Mouse (Mus musculus) midbrain, embryonic 12.5 days (tissue): ENCODE data around the gene Pdk3. TPM values are rescaled to one million over a fixed set of nuclear protein-coding genes. Genes with fewer than 3 reads are reported as not detected.

ENCODE experiments used
- ATAC-seq: fragments of 200-750 bp; cut with Nextera tagmentation; 2 replicates; pipeline ENCODE4 v1.8.0; 2017; ENCODE audit warnings: low read depth, moderate TSS enrichment, moderate library complexity; ENCODE audit not compliant: low FRiP score
- H3K27ac ChIP-seq: fragments of 300-500 bp; sonication (generic); replicated peaks from 2 replicates; pipeline ENCODE4 v1.5.1; 2016; ENCODE audit warnings: mild to moderate bottlenecking
- H3K27me3 ChIP-seq: fragments of 300-500 bp; sonication (generic); 2 replicates; pipeline ENCODE4 v1.6.1; 2016; ENCODE audit warnings: mild to moderate bottlenecking
- H3K36me3 ChIP-seq: fragments of 300-500 bp; sonication (generic); 2 replicates; pipeline ENCODE4 v1.6.1; 2016
- H3K4me1 ChIP-seq: fragments of 300-500 bp; sonication (generic); 2 replicates; pipeline ENCODE4 v1.6.1; 2016
- H3K4me2 ChIP-seq: fragments of 300-500 bp; sonication (generic); replicated peaks from 2 replicates; pipeline ENCODE4 v1.6.1; 2016; ENCODE audit warnings: mild to moderate bottlenecking, moderate library complexity
- H3K4me3 ChIP-seq: fragments of 300-500 bp; sonication (generic); 2 replicates; pipeline ENCODE4 v1.5.1; 2016; ENCODE audit warnings: mild to moderate bottlenecking
- H3K9ac ChIP-seq: fragments of 300-500 bp; sonication (generic); replicated peaks from 2 replicates; pipeline ENCODE4 v1.6.1; 2016; ENCODE audit warnings: mild to moderate bottlenecking, moderate library complexity
- H3K9me3 ChIP-seq: fragments of 300-500 bp; sonication (generic); 2 replicates; pipeline ENCODE4 v1.6.1; 2016; ENCODE audit warnings: mild to moderate bottlenecking
- WGBS: fragments of 180-500 bp; shearing (Covaris S2); methylation state at CpG from one replicate; pipeline ENCODE4 v1.1.7; 2016; 5-methylcytosine and 5-hydroxymethylcytosine counted together
- polyA plus RNA-seq: library from polyadenylated mRNA; unstranded; fragments of >200 nt; fragmentation: Nextera tagmentation; extraction: Ambion mirVana; gene quantifications from 2 replicates; pipeline ENCODE4 v1.2.1, GENCODE M21; 2016

The Pdk3 gene
- polyA plus RNA-seq, 1 experiment from 2014 or later = 48.2 TPM

- Histone ChIP-seq H3K9ac (no peak overlapping the region), H3K36me3 (no peaks in the 10 kb centered on the region), H3K27me3 (no peaks in the 10 kb centered on the region), H3K4me3 (no peak overlapping the region), H3K4me2 (no peak overlapping the region), H3K9me3 (no peaks in the 10 kb centered on the region), H3K27ac (no peak overlapping the region), H3K4me1 (no peaks in the 10 kb centered on the region; the same call in 1 of the 2 replicates)
- 88% methylated on average over 3 of the region's 3 CpGs for WGBS
- no peak for ATAC-seq
Observed at GRCm38 (mm10) chrX:93760770-93761169, 71.2 kb downstream of the Pdk3 start.

GRCm38 (mm10) chrX:93756867-93757455 lies 75.0 kb downstream of the Pdk3 start:
- no peaks in the 10 kb centered on the region for H3K36me3 ChIP-seq
- H3K4me2 ChIP-seq = no peak overlapping the region
- H3K4me3 ChIP-seq = no peak overlapping the region
- 70% methylated on average over 7 of the region's 7 CpGs for WGBS
- no peak overlapping the region for H3K27ac ChIP-seq
- no peak for ATAC-seq
- no peaks in the 10 kb centered on the region; the same call in 1 of the 2 replicates for H3K4me1 ChIP-seq
- no peaks in the 10 kb centered on the region for H3K27me3 ChIP-seq
- no peak overlapping the region for H3K9ac ChIP-seq
- H3K9me3 ChIP-seq = no peaks in the 10 kb centered on the region

- no peak overlapping the region for H3K4me2 ChIP-seq
- H3K27ac ChIP-seq = no peak overlapping the region
- H3K27me3 ChIP-seq = no peaks in the 10 kb centered on the region
- H3K4me3 ChIP-seq = no peak overlapping the region
- no peak for ATAC-seq
- no peaks in the 10 kb centered on the region for H3K9me3 ChIP-seq
- H3K36me3 ChIP-seq = no peaks in the 10 kb centered on the region
- H3K9ac ChIP-seq = no peak overlapping the region
- 80% methylated on average over 11 of the region's 11 CpGs for WGBS
- no peaks in the 10 kb centered on the region; the same call in 1 of the 2 replicates for H3K4me1 ChIP-seq
Observed at GRCm38 (mm10) chrX:93755210-93755842, 76.7 kb downstream of the Pdk3 start.

DNA sequence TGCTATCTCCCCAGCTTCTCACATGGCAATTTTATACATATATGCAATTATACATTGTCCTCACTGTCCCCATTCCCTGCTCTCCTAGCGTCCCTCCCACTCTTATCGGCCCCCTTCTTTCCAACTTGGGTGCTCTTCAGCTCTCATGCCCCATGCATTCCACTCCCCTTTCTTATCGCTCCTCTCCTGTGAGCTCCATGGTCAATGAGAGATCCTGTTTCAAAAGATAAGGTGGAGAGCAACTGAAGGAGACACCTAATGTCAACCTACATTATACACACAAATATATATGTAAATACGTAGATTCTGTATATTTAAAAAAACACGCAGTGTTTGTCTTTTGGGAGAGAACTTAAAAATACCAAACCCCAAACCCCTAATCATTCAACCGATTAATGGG lies 81.4 kb downstream of the Pdk3 start:
- Histone ChIP-seq H3K27ac (no peak overlapping the region), H3K27me3 (no peaks in the 10 kb centered on the region), H3K9me3 (no peaks in the 10 kb centered on the region), H3K4me3 (no peak overlapping the region), H3K4me1 (no peaks in the 10 kb centered on the region), H3K36me3 (0 out of 2 replicates have a peak, but pooled peaks cover 3% of the 10 kb centered on the region), H3K4me2 (no peak overlapping the region), H3K9ac (no peak overlapping the region)
- WGBS = 88% methylated on average over 6 of the region's 6 CpGs
- no peak for ATAC-seq

DNA sequence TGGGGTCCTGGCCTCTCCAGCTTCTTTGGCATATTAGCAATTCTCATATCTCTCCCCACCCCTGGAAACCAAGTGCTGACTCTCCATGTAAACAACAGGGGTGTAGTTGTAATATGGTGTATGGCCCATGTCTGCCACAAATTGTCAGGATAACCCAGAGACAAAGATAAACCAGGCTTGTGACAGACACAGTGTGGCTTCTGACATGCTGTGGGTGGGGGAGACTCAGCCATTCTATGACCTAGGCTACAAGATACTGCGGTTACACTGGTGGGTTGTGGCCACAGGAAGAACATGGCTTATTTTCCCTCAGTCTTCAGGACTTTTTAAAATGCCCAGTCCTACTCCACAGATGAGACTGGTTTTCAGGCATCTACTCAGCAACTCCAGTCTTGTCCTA lies 82.8 kb downstream of the Pdk3 start:
- Histone ChIP-seq H3K36me3 (0 out of 2 replicates have a peak, but pooled peaks cover 3% of the 10 kb centered on the region), H3K9me3 (no peaks in the 10 kb centered on the region), H3K4me1 (no peaks in the 10 kb centered on the region), H3K27me3 (no peaks in the 10 kb centered on the region), H3K27ac (no peak overlapping the region), H3K9ac (no peak overlapping the region), H3K4me3 (no peak overlapping the region), H3K4me2 (no peak overlapping the region)
- 92% methylated on average over 1 of the region's 1 CpGs for WGBS
- ATAC-seq = no peak

DNA sequence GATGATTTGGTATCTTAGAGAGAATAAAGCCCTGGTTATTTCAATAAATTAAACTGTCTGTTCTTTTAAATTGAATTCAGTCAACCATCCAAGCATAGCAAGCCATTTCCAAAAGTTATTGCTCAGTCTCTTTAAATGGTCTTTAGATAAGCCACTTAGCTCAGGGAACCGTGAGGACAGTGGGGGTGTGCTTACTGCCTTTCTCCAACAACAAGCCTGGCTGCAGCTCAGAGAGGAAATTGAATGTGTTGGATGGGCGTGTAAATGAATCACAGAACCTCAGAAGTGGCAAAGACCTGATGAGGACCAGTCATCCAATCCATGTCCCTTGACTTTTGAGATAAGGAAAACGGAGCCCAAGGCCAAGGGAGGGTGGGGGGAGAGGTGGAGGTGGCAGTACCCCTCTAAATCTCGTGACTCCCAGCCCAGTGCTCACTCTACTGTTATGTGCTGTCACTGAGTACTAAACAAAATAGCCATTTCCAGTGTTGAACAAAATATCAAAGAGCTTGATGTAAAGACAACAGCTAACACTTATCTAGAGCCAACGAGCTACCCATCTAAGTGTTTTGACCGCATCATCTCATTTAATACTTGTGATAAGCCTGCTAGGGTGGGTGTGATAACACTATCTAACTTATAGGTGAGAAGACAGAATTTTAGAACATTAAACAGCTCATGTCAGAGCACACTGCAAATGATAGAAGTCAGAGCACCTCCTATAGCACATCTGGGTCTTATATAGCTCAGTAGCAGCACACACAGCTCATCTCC lies 98.8 kb downstream of the Pdk3 start:
- H3K27ac ChIP-seq = no peak overlapping the region
- no peak overlapping the region for H3K4me2 ChIP-seq
- no peaks in the 10 kb centered on the region for H3K4me1 ChIP-seq
- H3K36me3 ChIP-seq = 0 out of 2 replicates have a peak, but pooled peaks cover 2% of the 10 kb centered on the region
- ATAC-seq = no peak
- H3K4me3 ChIP-seq = no peak overlapping the region
- H3K9me3 ChIP-seq = no peaks in the 10 kb centered on the region
- WGBS = 53% methylated on average over 6 of the region's 6 CpGs
- no peak overlapping the region for H3K9ac ChIP-seq
- no peaks in the 10 kb centered on the region for H3K27me3 ChIP-seq

- Histone ChIP-seq H3K27me3 (no peaks in the 10 kb centered on the region), H3K9ac (no peak overlapping the region), H3K4me2 (no peak overlapping the region), H3K4me1 (no peaks in the 10 kb centered on the region), H3K27ac (no peak overlapping the region), H3K9me3 (no peaks in the 10 kb centered on the region), H3K36me3 (0 out of 2 replicates have a peak, but pooled peaks cover 2% of the 10 kb centered on the region), H3K4me3 (no peak overlapping the region)
- no peak for ATAC-seq
Observed at GRCm38 (mm10) chrX:93732407-93732806, 99.6 kb downstream of the Pdk3 start.

DNA sequence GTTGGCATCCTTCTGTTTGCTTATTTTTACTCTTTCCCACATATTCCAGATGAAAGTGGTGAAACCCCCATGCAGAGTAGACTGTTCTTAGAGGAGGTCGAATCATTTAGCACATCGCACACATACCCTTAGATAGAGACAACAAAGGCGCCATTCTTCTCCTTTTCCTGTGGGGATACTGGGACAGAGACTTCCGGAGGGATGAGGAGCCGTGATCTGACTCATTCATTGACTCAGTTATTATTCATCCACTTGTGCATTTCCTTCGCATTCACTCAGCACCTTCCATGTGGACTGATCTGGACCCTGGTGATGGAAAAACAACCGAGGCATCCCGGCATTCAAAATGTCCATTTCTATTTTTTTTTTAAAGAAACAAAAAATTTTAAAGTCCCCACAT lies 101.1 kb downstream of the Pdk3 start:
- Histone ChIP-seq H3K4me2 (no peak overlapping the region), H3K36me3 (0 out of 2 replicates have a peak, but pooled peaks cover 2% of the 10 kb centered on the region), H3K27me3 (no peaks in the 10 kb centered on the region), H3K27ac (no peak overlapping the region), H3K9me3 (no peaks in the 10 kb centered on the region), H3K4me1 (no peaks in the 10 kb centered on the region), H3K4me3 (no peak overlapping the region), H3K9ac (no peak overlapping the region)
- no peak for ATAC-seq
- 74% methylated on average over 8 of the region's 8 CpGs for WGBS

GRCm38 (mm10) chrX:93729529-93729928 lies 102.5 kb downstream of the Pdk3 start:
- no peaks in the 10 kb centered on the region for H3K4me1 ChIP-seq
- no peaks in the 10 kb centered on the region for H3K9me3 ChIP-seq
- H3K4me3 ChIP-seq = no peak overlapping the region
- H3K36me3 ChIP-seq = no peaks in the 10 kb centered on the region
- ATAC-seq = no peak
- no peak overlapping the region for H3K9ac ChIP-seq
- WGBS = 91% methylated on average over 1 of the region's 1 CpGs
- no peak overlapping the region for H3K27ac ChIP-seq
- H3K4me2 ChIP-seq = no peak overlapping the region
- H3K27me3 ChIP-seq = no peaks in the 10 kb centered on the region

Other genes with a start within 250 kb of the Pdk3 start
- 17.6 and 21.7 TPM in 2 replicates for gene Pola1, start 200.0 kb downstream of the Pdk3 start, polyA plus RNA-seq
- gene Pcyt1b, start 177.3 kb downstream of the Pdk3 start, polyA plus RNA-seq = 15.0 and 16.7 TPM in 2 replicates
- gene AU015836, start 136.5 kb upstream of the Pdk3 start, polyA plus RNA-seq = not detected in 2 replicates